Mouse (Mus musculus) lung, adult 10 weeks (tissue): ENCODE results near the gene Usp13. TPM values are rescaled to one million over a fixed set of nuclear protein-coding genes. Genes with fewer than 3 reads are reported as not detected.

Experiments used
- polyA plus RNA-seq: library from polyadenylated mRNA; stranded (reverse); fragments of 350-450 nt; fragmentation: Illumina TruSeq; extraction: RNeasy Lipid Tissue Mini Kit (QIAGEN cat#74804); gene quantifications from one replicate; pipeline ENCODE4 v1.2.3, GENCODE M21; 2014; ENCODE audit warnings: low read depth, low replicate concordance; ENCODE audit not compliant: insufficient read depth

Gene Usp13
- 0.89 TPM for polyA plus RNA-seq

GRCm38 (mm10) chr3:32817357-32818326 lies at the start of gene Usp13:
Gene Usp13, plus strand, starts transcription at chr3:32817546.

Other genes with a start within 250 kb of the Usp13 start
- 20.5 TPM for gene Gnb4, start 201.0 kb upstream of the Usp13 start, polyA plus RNA-seq
- 29.4 TPM for gene Actl6a, start 111.2 kb upstream of the Usp13 start, polyA plus RNA-seq
- gene Ndufb5, start 80.6 kb upstream of the Usp13 start, polyA plus RNA-seq: 203 TPM
- 18.4 TPM for gene Mrpl47, start 79.9 kb upstream of the Usp13 start, polyA plus RNA-seq